Mouse (Mus musculus): ENCODE results near the gene Fam72a.

- TF ChIP-seq CTCF (IDR thresholded peaks at IDR 0.05; ENCODE audit: extremely low read depth, insufficient read depth, insufficient read length, insufficient replicate concordance) = no peak
- TF ChIP-seq POLR2A (IDR thresholded peaks at IDR 0.05; ENCODE audit: low read depth, low read length) = no peak
Measured at GRCm38 (mm10) chr1:131583598-131583997, 55.9 kb downstream of the Fam72a start.
